Mouse (Mus musculus) layer of hippocampus, adult 8-10 months (tissue): Measurements from ENCODE around the gene Hyal1. TPM values are rescaled to one million over a fixed set of nuclear protein-coding genes. Genes with fewer than 3 reads are reported as not detected.

Experiments used
- total RNA-seq, 4 experiments: library from RNA; stranded (reverse); gene quantifications; 2 replicates each; pipeline ENCODE4 v1.2.4; 2022

Gene Hyal1
- total RNA-seq, 4 experiments from 2014 or later, result 7.6 to 9.7 (median 8.4) TPM

Other genes starting within 250 kb of the Hyal1 start
- gene Hemk1, start 238.6 kb upstream of the Hyal1 start, total RNA-seq, result 10 to 100 TPM; 15.6 to 20.6 (median 18.5) TPM
- 1 to 10 TPM; 2.4 to 4.0 (median 3.4) TPM for gene 6430571L13Rik, start 236.3 kb upstream of the Hyal1 start, total RNA-seq
- gene Cacna2d2, start 177.3 kb upstream of the Hyal1 start, total RNA-seq, result 10 to 100 TPM; 14.6 to 21.0 (median 17.0) TPM
- gene Tmem115, start 43.0 kb upstream of the Hyal1 start, total RNA-seq, result 10 to 100 TPM; 33.1 to 40.3 (median 36.2) TPM
- 10 to 100 TPM; 14.7 to 18.5 (median 16.5) TPM for gene Cyb561d2, start 34.7 kb upstream of the Hyal1 start, total RNA-seq
- 10 to 100 TPM; 39.4 to 46.9 (median 44.5) TPM for gene Nprl2, start 34.7 kb upstream of the Hyal1 start, total RNA-seq
- gene Zmynd10, start 29.6 kb upstream of the Hyal1 start, total RNA-seq, result 1 to 10 TPM; 4.5 to 7.8 (median 6.3) TPM
- 10 to 100 TPM; 17.3 to 22.5 (median 19.0) TPM for gene Rassf1, start 25.4 kb upstream of the Hyal1 start, total RNA-seq
- gene Tusc2, start 13.7 kb upstream of the Hyal1 start, total RNA-seq, result 10 to 100 TPM; 73.2 to 83.4 (median 76.0) TPM
- gene Hyal2, start 9.0 kb upstream of the Hyal1 start, total RNA-seq, result 10 to 100 TPM; 12.9 to 16.6 (median 16.4) TPM
- gene Naa80, start 2.0 kb downstream of the Hyal1 start, total RNA-seq, result 10 to 100 TPM; 11.8 to 18.4 (median 15.4) TPM
- gene Hyal3, start 3.9 kb downstream of the Hyal1 start, total RNA-seq, result 1 to 10 TPM; 1.7 to 2.4 (median 1.9) TPM
- 10 to 100 TPM; 12.4 to 15.4 (median 14.0) TPM for gene Ifrd2, start 10.7 kb downstream of the Hyal1 start, total RNA-seq
- gene Sema3b, start 32.3 kb downstream of the Hyal1 start, total RNA-seq, result 1 to 10 TPM; 2.9 to 5.0 (median 4.4) TPM
- 100 to 1,000 TPM; 218 to 272 (median 249) TPM for gene Gnai2, start 58.4 kb downstream of the Hyal1 start, total RNA-seq
- 10 to 100 TPM; 61.3 to 74.3 (median 69.2) TPM for gene Slc38a3, start 92.6 kb downstream of the Hyal1 start, total RNA-seq
- under 1 TPM; 0.14 to 0.43 (median 0.27) TPM for gene Gnat1, start 102.8 kb downstream of the Hyal1 start, total RNA-seq
- gene Sema3f, start 133.5 kb downstream of the Hyal1 start, total RNA-seq, result 1 to 10 TPM; 5.4 to 9.3 (median 6.5) TPM
- gene Rbm5, start 194.1 kb downstream of the Hyal1 start, total RNA-seq, result 100 to 1,000 TPM; 136 to 170 (median 155) TPM